ENCODE assay signal across 18 mouse cellular contexts in genomic region chr2:121403296-121403695, GRCm38 (mm10). TPM values are rescaled to one million over a fixed set of nuclear protein-coding genes. Genes with fewer than 3 reads are reported as not detected.
"Had no signal": no experiment of that assay in that cellular context is flagged by ENCODE, and none has a peak within 500 bp of the region (broad histone marks: within the 10 kb centered on the region; RNA-seq: fewer than 3 reads in every experiment).

No protein-coding gene starts in this region.

- H3K36me3 ChIP-seq: limb, embryonic 12.5 days; liver, embryonic 13.5 days; lung, embryonic 15.5 days; midbrain, embryonic 15.5 days; stomach, embryonic 15.5 days had no signal

- ATAC-seq: hindbrain, postnatal 0 days; liver, postnatal 0 days; midbrain, embryonic 15.5 days had no signal

- H3K4me1 ChIP-seq: liver, embryonic 13.5 days; lung, embryonic 15.5 days; midbrain, embryonic 15.5 days; stomach, embryonic 15.5 days had no signal

- H3K4me2 ChIP-seq: limb, embryonic 12.5 days; liver, embryonic 13.5 days; lung, embryonic 15.5 days; midbrain, embryonic 11.5 days; midbrain, embryonic 15.5 days; stomach, embryonic 15.5 days had no signal

- H3K9me3 ChIP-seq: liver, embryonic 13.5 days; lung, embryonic 15.5 days; megakaryocyte, embryonic 14.5 days; midbrain, embryonic 15.5 days; stomach, embryonic 15.5 days had no signal

- H3K9ac ChIP-seq: limb, embryonic 12.5 days; liver, embryonic 13.5 days; liver, postnatal 0 days; lung, embryonic 15.5 days; midbrain, embryonic 15.5 days; stomach, embryonic 15.5 days had no signal

- H3K27ac ChIP-seq: hindbrain, postnatal 0 days; limb, embryonic 12.5 days; liver, embryonic 13.5 days; lung, embryonic 15.5 days; macrophage; midbrain, embryonic 15.5 days; stomach, embryonic 15.5 days had no signal

- DNase-seq: layer of hippocampus, adult 9-11 months; liver; liver, embryonic 13.5 days; liver, postnatal 0 days; right cerebral cortex, postnatal 14 days; thymus, adult 2 months; thymus, postnatal 25 days had no signal

- H3K27me3 ChIP-seq: limb, embryonic 12.5 days; liver, embryonic 13.5 days; lung, embryonic 15.5 days; megakaryocyte, embryonic 14.5 days; midbrain, embryonic 15.5 days; stomach, embryonic 15.5 days had no signal

- H3K4me3 ChIP-seq: limb, embryonic 12.5 days; liver, embryonic 13.5 days; lung, embryonic 15.5 days; megakaryocyte, embryonic 14.5 days; midbrain, embryonic 15.5 days; stomach, embryonic 15.5 days had no signal

RNA-seq across cellular contexts. Expression of gene Strc, which starts 16.3 kb away (rescaled TPM):
- polyA plus RNA-seq: intestine, embryonic 14.5 days; kidney, embryonic 16.5 days; limb, embryonic 12.5 days; liver, embryonic 13.5 days; liver, postnatal 0 days; lung, embryonic 15.5 days; macrophage; midbrain, embryonic 11.5 days; midbrain, embryonic 15.5 days; neural tube, embryonic 14.5 days; stomach, embryonic 15.5 days had no signal
